Mouse (Mus musculus): ENCODE results near the gene Wdr49. TPM values are rescaled to one million over a fixed set of nuclear protein-coding genes. Genes with fewer than 3 reads are reported as not detected.

The Wdr49 gene
- total RNA-seq (2014; rRNA removed) (0.66 and 1.2 TPM in 2 replicates), polyA plus RNA-seq (2015; fragmentation: Nextera tagmentation; extraction: Ambion mirVana) (0.15 and 0.17 TPM in 2 replicates)

- 19% methylated on average over 2 of the region's 2 CpGs for WGBS
- no peak for TF ChIP-seq CTCF (IDR thresholded peaks at IDR 0.05)
- DNase-seq (ENCODE audit: low spot score) (no peak), ATAC-seq (ENCODE audit: low FRiP score) (no peak)
- Histone ChIP-seq H3K9me3 (ENCODE audit: low read length) (no peaks in the 10 kb centered on the region), H3K36me3 (ENCODE audit: insufficient read depth, low read length) (no peaks in the 10 kb centered on the region), H3K27me3 (ENCODE audit: insufficient read depth, low read length) (no peaks in the 10 kb centered on the region), H3K27ac (ENCODE audit: low read depth, low read length) (no peak within 1 kb of the TSS), H3K4me3 (ENCODE audit: low read depth, low read length) (no peak within 1 kb of the TSS), H3K4me1 (ENCODE audit: insufficient read depth, low read length) (no peaks in the 10 kb centered on the region), H3K9ac (replicated peaks; ENCODE audit: low read length, poor library complexity, severe bottlenecking) (no peak within 1 kb of the TSS), H3K4me2 (ENCODE audit: low read depth, low read length, poor library complexity, severe bottlenecking) (no peak within 1 kb of the TSS)
Measured at GRCm38 (mm10) chr3:75482056-75482455, at the start of gene Wdr49. TSS of gene Wdr49 (minus strand) at chr3:75482156.

GRCm38 (mm10) chr3:75531074-75531473, 49.1 kb upstream of the Wdr49 start:
- WGBS: 90% methylated on average over 3 of the region's 3 CpGs
- no peak overlapping the region for H3K4me2 ChIP-seq (ENCODE audit: low read depth, low read length, poor library complexity, severe bottlenecking)
- no peaks in the 10 kb centered on the region for H3K27me3 ChIP-seq (ENCODE audit: insufficient read depth, low read length)
- no peak overlapping the region for H3K4me3 ChIP-seq (ENCODE audit: low read depth, low read length)
- ATAC-seq (ENCODE audit: low FRiP score) (no peak), DNase-seq (ENCODE audit: low spot score) (no peak)
- H3K9me3 ChIP-seq (ENCODE audit: low read length): no peaks in the 10 kb centered on the region
- H3K9ac ChIP-seq (replicated peaks; ENCODE audit: low read length, poor library complexity, severe bottlenecking): no peak overlapping the region
- H3K27ac ChIP-seq (ENCODE audit: low read depth, low read length): no peak overlapping the region
- no peaks in the 10 kb centered on the region for H3K4me1 ChIP-seq (ENCODE audit: insufficient read depth, low read length)
- H3K36me3 ChIP-seq (ENCODE audit: insufficient read depth, low read length): no peaks in the 10 kb centered on the region
- no peak for TF ChIP-seq CTCF (IDR thresholded peaks at IDR 0.05)

DNA sequence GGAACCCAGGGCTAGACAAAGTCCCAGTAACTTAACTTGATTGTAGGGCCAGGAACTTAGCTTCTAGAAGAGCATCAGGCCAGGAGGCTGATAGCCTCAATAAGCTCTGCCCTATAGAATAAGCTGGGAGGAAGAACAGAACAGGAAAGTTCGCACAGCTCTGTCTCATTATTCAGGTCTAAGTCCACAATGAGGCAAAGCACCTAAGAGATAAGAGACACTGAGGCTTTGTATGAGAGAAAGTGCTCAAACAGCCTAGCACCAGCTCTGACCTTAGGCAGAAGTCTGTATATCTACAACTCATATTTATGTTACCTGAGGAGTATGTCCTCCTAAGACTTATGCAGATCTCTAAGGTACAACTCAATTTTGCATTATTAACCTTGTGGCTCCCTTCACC, 40.6 kb upstream of the Wdr49 start:
- no peak overlapping the region for H3K27ac ChIP-seq (ENCODE audit: low read depth, low read length)
- H3K27me3 ChIP-seq (ENCODE audit: insufficient read depth, low read length): no peaks in the 10 kb centered on the region
- DNase-seq (ENCODE audit: low spot score) (no peak), ATAC-seq (ENCODE audit: low FRiP score) (no peak)
- no peak overlapping the region for H3K4me3 ChIP-seq (ENCODE audit: low read depth, low read length)
- no peak for TF ChIP-seq CTCF (IDR thresholded peaks at IDR 0.05)
- no peak overlapping the region for H3K4me2 ChIP-seq (ENCODE audit: low read depth, low read length, poor library complexity, severe bottlenecking)
- no peaks in the 10 kb centered on the region for H3K4me1 ChIP-seq (ENCODE audit: insufficient read depth, low read length)
- no peaks in the 10 kb centered on the region for H3K9me3 ChIP-seq (ENCODE audit: low read length)
- peaks cover 6% of the 10 kb centered on the region; the same call in 1 of the 2 replicates for H3K36me3 ChIP-seq (ENCODE audit: insufficient read depth, low read length)
- H3K9ac ChIP-seq (replicated peaks; ENCODE audit: low read length, poor library complexity, severe bottlenecking): no peak overlapping the region
- 93% methylated on average over 1 of the region's 1 CpGs for WGBS

GRCm38 (mm10) chr3:75521314-75521713, 39.4 kb upstream of the Wdr49 start:
- Histone ChIP-seq H3K9me3 (ENCODE audit: low read length) (no peaks in the 10 kb centered on the region), H3K9ac (replicated peaks; ENCODE audit: low read length, poor library complexity, severe bottlenecking) (no peak overlapping the region), H3K4me2 (ENCODE audit: low read depth, low read length, poor library complexity, severe bottlenecking) (no peak overlapping the region), H3K4me1 (ENCODE audit: insufficient read depth, low read length) (no peaks in the 10 kb centered on the region), H3K4me3 (ENCODE audit: low read depth, low read length) (no peak overlapping the region), H3K27ac (ENCODE audit: low read depth, low read length) (no peak overlapping the region), H3K27me3 (ENCODE audit: insufficient read depth, low read length) (no peaks in the 10 kb centered on the region), H3K36me3 (ENCODE audit: insufficient read depth, low read length) (peaks cover 6% of the 10 kb centered on the region; the same call in 1 of the 2 replicates)
- ATAC-seq (ENCODE audit: low FRiP score) (no peak), DNase-seq (ENCODE audit: low spot score) (peak; percentile 11)
- WGBS: 67% methylated on average over 2 of the region's 2 CpGs
- TF ChIP-seq CTCF (IDR thresholded peaks at IDR 0.05): no peak

- Histone ChIP-seq H3K9ac (replicated peaks; ENCODE audit: low read length, poor library complexity, severe bottlenecking) (no peak overlapping the region), H3K4me1 (ENCODE audit: insufficient read depth, low read length) (no peaks in the 10 kb centered on the region), H3K9me3 (ENCODE audit: low read length) (no peaks in the 10 kb centered on the region), H3K4me2 (ENCODE audit: low read depth, low read length, poor library complexity, severe bottlenecking) (no peak overlapping the region), H3K27me3 (ENCODE audit: insufficient read depth, low read length) (no peaks in the 10 kb centered on the region), H3K27ac (ENCODE audit: low read depth, low read length) (no peak overlapping the region), H3K4me3 (ENCODE audit: low read depth, low read length) (no peak overlapping the region), H3K36me3 (ENCODE audit: insufficient read depth, low read length) (peaks cover 6% of the 10 kb centered on the region; the same call in 1 of the 2 replicates)
- DNase-seq (ENCODE audit: low spot score): peak; percentile 31
- WGBS: 80% methylated on average over 7 of the region's 7 CpGs
- TF ChIP-seq CTCF (IDR thresholded peaks at IDR 0.05): peak; percentile 64
- no peak for ATAC-seq (ENCODE audit: low FRiP score)
Measured at GRCm38 (mm10) chr3:75517631-75518250, 35.8 kb upstream of the Wdr49 start.
